Mouse (Mus musculus) hindbrain, embryonic 11.5 days (tissue): ENCODE measurements around the gene Pex14. TPM values are rescaled to one million over a fixed set of nuclear protein-coding genes. Genes with fewer than 3 reads are reported as not detected.

Experiments
- ATAC-seq: fragments of 200-750 bp; cut with Nextera tagmentation; 2 replicates; pipeline ENCODE4 v1.8.0; 2017; ENCODE audit warnings: mild to moderate bottlenecking, moderate TSS enrichment, moderate library complexity; ENCODE audit not compliant: low FRiP score
- DNase-seq: peaks from one replicate; pipeline ENCODE4 v3.0.0-alpha.2; 2015; ENCODE audit warnings: low spot score
- H3K27ac ChIP-seq: fragments of 300-500 bp; sonication (generic); 2 replicates; pipeline ENCODE4 v1.5.1; 2014; ENCODE audit warnings: mild to moderate bottlenecking, low read depth, low read length
- H3K27me3 ChIP-seq: fragments of 300-500 bp; sonication (generic); 2 replicates; pipeline ENCODE4 v1.6.1; 2014; ENCODE audit warnings: mild to moderate bottlenecking, low read length, moderate library complexity, mixed read lengths; ENCODE audit not compliant: control insufficient read depth, insufficient read depth
- H3K36me3 ChIP-seq: fragments of 300-500 bp; sonication (generic); 2 replicates; pipeline ENCODE4 v1.6.1; 2014; ENCODE audit warnings: mild to moderate bottlenecking, low read length, moderate library complexity, mixed read lengths; ENCODE audit not compliant: control insufficient read depth, insufficient read depth
- H3K4me1 ChIP-seq: fragments of 300-500 bp; sonication (generic); replicated peaks from 2 replicates; pipeline ENCODE4 v1.6.1; 2014; ENCODE audit warnings: low read length, mixed read lengths; ENCODE audit not compliant: control insufficient read depth, insufficient read depth
- H3K4me2 ChIP-seq: fragments of 300-500 bp; sonication (generic); replicated peaks from 2 replicates; pipeline ENCODE4 v1.6.1; 2014; ENCODE audit warnings: mild to moderate bottlenecking, low read depth, low read length
- H3K4me3 ChIP-seq: fragments of 300-500 bp; sonication (generic); 2 replicates; pipeline ENCODE4 v1.5.1; 2014; ENCODE audit warnings: low read depth, low read length
- H3K9ac ChIP-seq: fragments of 300-500 bp; sonication (generic); 2 replicates; pipeline ENCODE4 v1.6.1; 2014; ENCODE audit warnings: low read depth, low read length
- H3K9me3 ChIP-seq: fragments of 300-500 bp; sonication (generic); 2 replicates; pipeline ENCODE4 v1.6.1; 2016; ENCODE audit warnings: low read length; ENCODE audit not compliant: control insufficient read depth
- WGBS: fragments of 180-500 bp; shearing (Covaris S2); extraction: QIAGEN DNeasy Blood & Tissue Kit; methylation state at CpG from one replicate; pipeline ENCODE4 v1.1.7; 2014; 5-methylcytosine and 5-hydroxymethylcytosine counted together
- polyA plus RNA-seq: library from polyadenylated mRNA; unstranded; fragments of >200 nt; fragmentation: Nextera tagmentation; extraction: Ambion mirVana; gene quantifications from 2 replicates; pipeline ENCODE4 v1.2.1, GENCODE M21; 2014

Pex14 gene
- polyA plus RNA-seq, 1 experiment from 2014 or later, result 29.9 TPM

- no peak for DNase-seq
- no peak overlapping the region for H3K4me2 ChIP-seq
- no peak overlapping the region for H3K4me3 ChIP-seq
- no peaks in the 10 kb centered on the region for H3K36me3 ChIP-seq
- WGBS, result 43% methylated on average over 9 of the region's 9 CpGs
- no peaks in the 10 kb centered on the region for H3K9me3 ChIP-seq
- no peak overlapping the region for H3K27ac ChIP-seq
- no peak overlapping the region for H3K9ac ChIP-seq
- no peaks in the 10 kb centered on the region; the same call in 1 of the 2 replicates for H3K4me1 ChIP-seq
- no peaks in the 10 kb centered on the region; the same call in 1 of the 2 replicates for H3K27me3 ChIP-seq
- ATAC-seq, result no peak
Observed at GRCm38 (mm10) chr4:149027571-149027970, 72.1 kb downstream of the Pex14 start.

DNA sequence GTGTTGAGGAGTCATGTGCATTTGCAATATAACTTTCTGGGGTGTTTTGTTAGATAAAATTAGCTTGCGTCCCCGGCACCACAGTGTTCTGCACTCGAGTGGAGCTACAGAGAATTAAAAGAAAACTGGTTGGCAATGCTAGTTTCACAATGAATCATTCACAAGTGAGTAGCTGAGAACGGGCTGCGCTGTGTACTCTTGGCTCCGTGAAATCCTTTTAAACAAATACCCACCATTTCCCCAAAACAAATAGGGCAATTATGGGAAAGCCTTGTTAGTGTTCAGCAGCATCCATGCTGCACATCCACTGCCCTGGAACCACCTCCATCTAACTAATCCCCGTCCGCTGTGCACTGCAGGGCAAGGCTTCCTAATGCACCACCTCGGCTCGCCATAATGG lies 74.4 kb downstream of the Pex14 start:
- 85% methylated on average over 10 of the region's 10 CpGs for WGBS
- Histone ChIP-seq H3K9ac (no peak overlapping the region), H3K9me3 (no peaks in the 10 kb centered on the region), H3K36me3 (no peaks in the 10 kb centered on the region), H3K27ac (no peak overlapping the region), H3K4me1 (no peaks in the 10 kb centered on the region; the same call in 1 of the 2 replicates), H3K4me2 (no peak overlapping the region), H3K4me3 (no peak overlapping the region), H3K27me3 (no peaks in the 10 kb centered on the region; the same call in 1 of the 2 replicates)
- no peak for ATAC-seq
- DNase-seq, result no peak

DNA sequence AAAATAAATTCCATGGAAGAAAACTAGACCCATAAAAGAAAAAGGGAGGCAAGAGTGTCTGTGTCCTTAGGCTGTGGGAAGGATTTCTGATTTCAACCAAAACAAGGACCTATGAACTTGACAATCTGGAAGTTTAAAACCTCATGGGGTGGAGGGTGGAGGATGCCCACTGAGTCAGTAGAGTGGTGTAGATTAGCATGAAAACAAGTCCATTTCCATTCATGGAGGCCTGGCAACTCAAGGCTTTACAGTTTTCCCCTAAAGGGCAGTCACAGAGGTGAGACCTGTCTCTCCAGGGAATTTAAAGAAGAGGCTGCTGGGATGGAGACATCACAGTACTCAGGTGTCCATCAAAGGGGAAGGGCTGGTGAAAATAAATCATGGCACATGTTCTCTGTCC lies 78.7 kb downstream of the Pex14 start:
- H3K4me2 ChIP-seq, result no peak overlapping the region
- H3K4me1 ChIP-seq, result no peaks in the 10 kb centered on the region
- H3K9me3 ChIP-seq, result no peaks in the 10 kb centered on the region
- H3K9ac ChIP-seq, result no peak overlapping the region
- no peak for ATAC-seq
- no peak overlapping the region for H3K4me3 ChIP-seq
- DNase-seq, result no peak
- no peaks in the 10 kb centered on the region for H3K27me3 ChIP-seq
- no peaks in the 10 kb centered on the region for H3K36me3 ChIP-seq
- no peak overlapping the region for H3K27ac ChIP-seq

DNA sequence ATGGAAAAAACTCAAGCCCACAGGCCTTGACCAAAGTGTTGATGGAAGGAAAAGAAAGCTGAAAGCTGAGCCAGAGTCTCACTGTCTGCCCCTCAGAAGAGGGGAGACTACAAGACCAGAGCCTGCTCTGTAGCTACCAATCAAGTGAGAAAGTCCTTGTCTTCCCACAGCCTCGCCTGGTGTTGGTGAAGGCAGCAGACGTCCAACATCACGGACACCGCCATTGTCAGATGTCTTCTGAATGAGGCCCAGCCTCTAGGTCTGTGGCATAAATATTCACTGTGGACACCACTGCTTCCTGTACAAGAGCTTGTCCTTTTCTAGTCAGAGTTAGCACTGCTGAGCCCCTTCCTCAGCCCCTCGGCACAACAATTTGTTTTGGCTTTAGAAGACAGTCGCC lies 80.2 kb downstream of the Pex14 start:
- H3K4me2 ChIP-seq, result no peak overlapping the region
- no peak overlapping the region for H3K27ac ChIP-seq
- H3K36me3 ChIP-seq, result no peaks in the 10 kb centered on the region
- H3K9me3 ChIP-seq, result no peaks in the 10 kb centered on the region
- DNase-seq (no peak), ATAC-seq (no peak)
- H3K9ac ChIP-seq, result no peak overlapping the region
- no peaks in the 10 kb centered on the region for H3K27me3 ChIP-seq
- H3K4me1 ChIP-seq, result no peaks in the 10 kb centered on the region
- H3K4me3 ChIP-seq, result no peak overlapping the region
- WGBS, result 79% methylated on average over 6 of the region's 6 CpGs

- 93% methylated on average over 6 of the region's 6 CpGs for WGBS
- H3K27ac ChIP-seq, result no peak overlapping the region
- no peaks in the 10 kb centered on the region for H3K9me3 ChIP-seq
- no peaks in the 10 kb centered on the region for H3K4me1 ChIP-seq
- no peak overlapping the region for H3K4me2 ChIP-seq
- no peaks in the 10 kb centered on the region for H3K36me3 ChIP-seq
- H3K4me3 ChIP-seq, result no peak overlapping the region
- H3K9ac ChIP-seq, result no peak overlapping the region
- no peak for DNase-seq
- H3K27me3 ChIP-seq, result no peaks in the 10 kb centered on the region
- no peak for ATAC-seq
Observed at GRCm38 (mm10) chr4:149006756-149007155, 92.9 kb downstream of the Pex14 start.

GRCm38 (mm10) chr4:149006107-149006506 lies 93.6 kb downstream of the Pex14 start:
- DNase-seq, result no peak
- no peak overlapping the region for H3K4me2 ChIP-seq
- 95% methylated on average over 3 of the region's 3 CpGs for WGBS

DNA sequence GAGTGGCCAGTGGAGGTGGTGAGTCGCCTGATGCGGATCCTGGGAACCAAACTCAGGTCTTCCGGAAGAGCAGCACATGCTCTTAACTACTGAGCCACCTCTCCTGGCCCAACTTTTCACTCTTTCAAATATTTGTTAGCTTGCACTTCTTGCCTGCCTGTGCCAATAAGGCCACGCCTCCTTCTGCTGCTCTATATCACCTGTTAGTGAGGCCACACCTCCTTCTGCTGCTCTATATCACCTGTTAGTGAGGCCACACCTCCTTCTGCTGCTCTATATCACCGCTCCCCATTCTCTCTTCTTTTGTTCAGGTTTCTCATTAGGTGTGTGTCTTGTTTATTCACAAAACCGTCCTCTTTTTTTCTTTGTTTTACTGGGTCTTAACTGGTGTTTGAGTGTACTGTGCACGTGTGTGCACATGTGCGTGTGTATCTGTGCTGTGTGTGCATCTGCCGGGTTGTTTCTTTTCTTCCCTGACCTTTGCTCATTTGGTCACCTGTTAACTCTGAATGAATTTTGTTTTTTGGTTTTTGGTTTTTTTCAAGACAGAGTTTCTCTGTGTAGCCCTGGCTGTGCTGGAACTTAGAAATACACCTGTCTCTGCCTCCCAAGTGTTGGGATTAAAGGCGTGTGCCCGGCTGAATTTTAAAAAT lies 97.1 kb downstream of the Pex14 start:
- Histone ChIP-seq H3K4me3 (no peak overlapping the region), H3K9me3 (no peaks in the 10 kb centered on the region), H3K27ac (no peak overlapping the region), H3K36me3 (no peaks in the 10 kb centered on the region), H3K4me2 (no peak overlapping the region), H3K9ac (no peak overlapping the region), H3K4me1 (no peaks in the 10 kb centered on the region), H3K27me3 (no peaks in the 10 kb centered on the region)
- DNase-seq (no peak), ATAC-seq (no peak)
- 93% methylated on average over 11 of the region's 11 CpGs for WGBS

More at GRCm38 (mm10) chr4:149006107-149006506, 93.6 kb downstream of the Pex14 start:
- no peak overlapping the region for H3K27ac ChIP-seq
- no peak for ATAC-seq
- H3K36me3 ChIP-seq, result no peaks in the 10 kb centered on the region
- no peak overlapping the region for H3K4me3 ChIP-seq
- no peaks in the 10 kb centered on the region for H3K4me1 ChIP-seq
- no peaks in the 10 kb centered on the region for H3K27me3 ChIP-seq
- H3K9ac ChIP-seq, result no peak overlapping the region
- no peaks in the 10 kb centered on the region for H3K9me3 ChIP-seq

GRCm38 (mm10) chr4:149001515-149001914 lies 98.2 kb downstream of the Pex14 start:
- no peak overlapping the region for H3K4me3 ChIP-seq
- H3K9me3 ChIP-seq, result no peaks in the 10 kb centered on the region
- no peak overlapping the region for H3K27ac ChIP-seq
- H3K4me2 ChIP-seq, result no peak overlapping the region
- H3K36me3 ChIP-seq, result no peaks in the 10 kb centered on the region
- no peaks in the 10 kb centered on the region for H3K4me1 ChIP-seq
- 91% methylated on average over 5 of the region's 5 CpGs for whole genome bisulfite sequencing
- no peak for ATAC-seq
- no peak overlapping the region for H3K9ac ChIP-seq
- no peaks in the 10 kb centered on the region for H3K27me3 ChIP-seq
- DNase-seq, result no peak

- Histone ChIP-seq H3K9ac (no peak overlapping the region), H3K27me3 (no peaks in the 10 kb centered on the region), H3K36me3 (no peaks in the 10 kb centered on the region), H3K4me1 (no peaks in the 10 kb centered on the region), H3K9me3 (no peaks in the 10 kb centered on the region), H3K27ac (no peak overlapping the region), H3K4me2 (no peak overlapping the region), H3K4me3 (no peak overlapping the region)
- no peak for DNase-seq
- 94% methylated on average over 6 of the region's 6 CpGs for WGBS
- ATAC-seq, result no peak
Observed at GRCm38 (mm10) chr4:149000746-149001145, 98.9 kb downstream of the Pex14 start.
